Mouse (Mus musculus) kidney, adult 18-20 months (tissue): ENCODE data around the gene Uxs1.

Experiments
- DNase-seq: peaks from one replicate; pipeline ENCODE4 v3.0.0; 2021

The Uxs1 gene

GRCm38 (mm10) chr1:43789765-43790164, 37.8 kb downstream of the Uxs1 start:
- no peak for DNase-seq

DNA sequence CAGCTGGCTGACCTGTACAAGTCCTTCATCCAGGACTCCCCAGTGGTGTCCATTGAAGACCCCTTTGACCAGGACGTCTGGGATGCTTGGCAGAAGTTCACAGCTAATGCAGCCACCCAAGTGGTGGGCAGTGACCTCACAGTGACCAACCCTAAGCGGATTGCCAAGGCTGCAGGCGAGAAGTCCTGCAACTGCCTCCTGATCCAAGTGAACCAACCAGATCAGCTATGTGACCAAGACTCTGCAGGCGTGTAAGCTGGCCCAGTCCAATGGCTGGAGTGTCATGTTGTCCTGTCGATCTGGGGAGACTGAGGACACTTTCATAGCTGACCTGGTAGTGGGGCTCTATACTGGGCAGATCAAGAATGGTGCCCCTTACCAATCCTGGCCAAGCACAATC, 40.9 kb downstream of the Uxs1 start:
- DNase-seq: no peak

GRCm38 (mm10) chr1:43785316-43785715, 42.3 kb downstream of the Uxs1 start:
- no peak for DNase-seq

GRCm38 (mm10) chr1:43783186-43783585, 44.4 kb downstream of the Uxs1 start:
- DNase-seq: no peak

DNA sequence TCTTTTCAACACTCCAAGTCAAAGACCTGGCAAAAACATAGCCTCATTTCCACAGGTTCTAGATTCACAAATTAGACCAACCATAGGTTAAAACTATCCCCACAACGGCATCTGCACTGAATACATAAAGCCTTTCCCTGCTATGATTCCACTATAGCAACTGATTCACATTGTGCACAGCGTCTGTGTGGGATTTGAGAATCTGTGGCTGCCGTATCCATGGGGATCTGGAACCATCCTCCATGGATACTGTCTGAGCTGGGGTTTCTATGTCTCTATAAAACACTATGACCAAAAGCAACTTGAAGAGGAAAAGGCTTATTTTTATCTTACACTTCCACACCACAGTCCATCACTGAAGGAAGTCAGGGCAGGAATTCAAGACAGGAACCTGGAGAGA, 44.9 kb downstream of the Uxs1 start:
- DNase-seq: no peak

GRCm38 (mm10) chr1:43781672-43782071, 45.9 kb downstream of the Uxs1 start:
- DNase-seq: no peak

- DNase-seq: no peak
These were observed 46.4 kb downstream of the Uxs1 start for GRCm38 (mm10) chr1:43781195-43781594.

- no peak for DNase-seq
These were observed 51.5 kb downstream of the Uxs1 start for GRCm38 (mm10) chr1:43776106-43776505.

GRCm38 (mm10) chr1:43774126-43774525, 53.5 kb downstream of the Uxs1 start:
- no peak for DNase-seq

DNA sequence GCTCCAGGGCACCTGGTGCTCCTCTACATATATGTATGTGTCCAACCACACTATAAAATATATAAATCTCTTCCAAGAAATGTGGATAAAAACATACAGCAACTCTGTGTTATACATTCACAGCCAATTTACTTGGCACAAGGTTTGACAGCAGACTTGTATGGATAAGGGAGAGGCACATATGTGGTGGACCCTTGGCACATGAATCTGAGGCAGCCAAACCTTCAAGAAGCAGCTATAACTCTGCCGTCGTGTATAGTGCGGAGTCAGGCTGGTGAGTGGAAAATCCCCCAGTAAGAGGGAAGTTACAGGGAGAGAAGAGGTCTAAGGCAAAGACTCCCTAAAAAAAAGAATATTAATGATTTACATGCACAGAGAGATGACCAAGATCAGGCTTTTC, 54.9 kb downstream of the Uxs1 start:
- DNase-seq: no peak

GRCm38 (mm10) chr1:43770032-43770431, 57.6 kb downstream of the Uxs1 start:
- no peak for DNase-seq

- DNase-seq: no peak
These were observed 58.3 kb downstream of the Uxs1 start for GRCm38 (mm10) chr1:43769348-43769747.

GRCm38 (mm10) chr1:43768385-43768990, 59.1 kb downstream of the Uxs1 start:
- no peak for DNase-seq

- DNase-seq: no peak
These were observed 61.3 kb downstream of the Uxs1 start for GRCm38 (mm10) chr1:43766328-43766727.

DNA sequence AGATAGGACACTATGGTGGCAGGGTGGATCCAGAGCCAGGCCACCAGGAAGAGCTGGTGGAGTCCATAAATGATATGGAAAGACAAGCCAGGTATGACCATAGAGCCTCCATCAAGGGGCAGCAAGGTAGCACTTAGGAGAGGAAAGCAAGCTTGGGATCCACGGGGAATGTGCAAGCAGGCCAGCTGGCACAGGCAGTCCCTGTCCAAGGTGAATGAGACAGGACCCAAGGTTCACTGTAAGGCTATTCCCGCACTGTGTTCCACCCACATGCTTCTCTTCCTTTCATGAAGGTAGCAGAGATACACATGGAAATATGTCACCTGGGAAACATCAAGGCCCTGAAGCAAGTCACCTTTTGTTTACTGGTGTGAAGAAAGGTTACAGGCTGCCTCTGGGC, 63.1 kb downstream of the Uxs1 start:
- DNase-seq: no peak

- DNase-seq: no peak
These were observed 67.5 kb downstream of the Uxs1 start for GRCm38 (mm10) chr1:43760085-43760484.

DNA sequence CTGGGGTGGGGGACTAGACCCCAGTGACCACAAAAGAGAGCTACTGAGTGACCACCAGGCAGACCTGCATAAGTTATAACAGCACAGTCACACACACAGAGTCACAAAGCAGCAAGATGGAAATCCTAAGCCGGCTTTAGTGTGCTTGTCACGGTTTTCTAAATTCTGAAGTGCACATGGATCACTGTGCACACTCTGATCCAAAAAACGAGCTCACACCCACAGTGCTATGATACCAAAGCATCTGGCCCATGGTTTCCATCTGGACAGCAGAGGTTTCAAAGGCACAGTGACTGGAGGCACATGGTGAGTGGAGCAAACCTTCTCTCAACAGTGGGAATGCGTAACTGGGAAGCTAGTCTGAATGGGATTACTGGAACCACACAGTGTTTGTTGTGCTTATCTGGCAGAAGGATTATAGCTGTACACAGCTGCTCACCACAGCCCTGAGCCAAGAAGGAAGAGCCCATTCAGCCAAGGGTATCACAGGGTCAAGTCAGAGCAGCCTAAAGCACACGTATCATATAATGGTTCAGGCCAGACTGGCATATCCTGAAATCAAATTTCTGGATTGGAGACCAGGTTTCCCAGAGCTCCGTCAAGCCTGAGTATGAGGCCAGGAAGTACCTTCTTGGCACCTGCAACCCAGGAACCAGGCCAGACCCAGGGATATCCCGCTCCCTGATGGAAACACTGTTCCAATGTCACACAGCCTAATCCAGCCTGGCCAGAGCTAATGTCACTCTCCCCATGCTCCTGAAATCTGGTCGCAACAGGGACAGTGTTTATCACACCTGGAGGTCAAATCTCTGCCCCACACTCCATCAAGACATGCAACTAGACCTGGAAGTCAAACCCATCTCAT, 72.9 kb downstream of the Uxs1 start:
- no peak for DNase-seq

DNA sequence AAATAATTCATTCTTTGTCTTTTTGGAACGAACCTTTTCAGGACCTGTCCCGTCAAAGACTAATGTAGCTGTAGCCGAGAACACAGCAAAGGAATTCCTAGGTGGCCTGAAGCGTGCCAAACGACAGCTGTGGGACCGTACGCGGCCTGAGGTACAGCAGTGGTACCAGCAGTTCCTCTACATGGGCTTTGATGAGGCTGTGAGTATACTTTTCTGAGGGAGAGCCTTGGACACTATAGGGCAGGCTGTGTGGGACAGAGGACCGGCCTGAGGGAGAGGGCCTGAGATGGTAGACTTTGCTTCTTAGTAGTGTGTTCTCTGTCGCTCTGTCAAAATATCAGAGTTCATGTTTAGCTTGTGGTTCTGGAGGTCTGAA, 89.1 kb downstream of the Uxs1 start:
- DNase-seq: no peak

DNA sequence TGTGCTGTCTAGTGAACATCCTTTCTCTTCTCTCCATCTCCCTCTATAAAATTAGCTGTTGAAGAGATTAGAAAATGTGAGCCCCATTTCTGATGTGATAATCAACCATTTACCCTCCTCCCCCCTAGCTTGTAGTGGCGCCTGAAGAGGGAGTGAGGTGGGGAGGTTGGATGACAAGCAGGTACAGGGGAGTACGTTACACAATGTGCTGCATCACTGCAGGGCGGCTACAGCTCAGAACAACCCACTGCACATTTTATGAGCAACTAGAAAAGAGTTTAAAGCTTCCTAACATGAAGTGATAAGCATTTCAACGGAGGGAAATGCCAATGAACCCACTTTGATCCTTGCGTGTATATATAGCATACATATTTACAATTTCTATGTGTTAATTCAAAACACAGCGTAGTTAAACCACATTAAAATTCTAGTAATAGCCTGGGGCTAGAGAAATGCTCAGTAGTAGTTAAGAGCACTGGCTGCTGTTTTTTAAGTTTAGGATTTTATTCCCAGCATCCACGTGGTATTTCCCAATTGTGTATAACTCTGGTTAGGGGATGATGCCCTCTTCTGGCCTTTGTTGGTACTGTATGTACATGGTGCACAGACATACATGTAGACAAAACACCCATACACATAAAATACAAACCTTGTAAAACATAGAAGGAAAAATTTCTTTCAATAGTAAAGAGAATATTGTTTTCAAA, 89.6 kb downstream of the Uxs1 start:
- DNase-seq: peak; percentile 28

DNA sequence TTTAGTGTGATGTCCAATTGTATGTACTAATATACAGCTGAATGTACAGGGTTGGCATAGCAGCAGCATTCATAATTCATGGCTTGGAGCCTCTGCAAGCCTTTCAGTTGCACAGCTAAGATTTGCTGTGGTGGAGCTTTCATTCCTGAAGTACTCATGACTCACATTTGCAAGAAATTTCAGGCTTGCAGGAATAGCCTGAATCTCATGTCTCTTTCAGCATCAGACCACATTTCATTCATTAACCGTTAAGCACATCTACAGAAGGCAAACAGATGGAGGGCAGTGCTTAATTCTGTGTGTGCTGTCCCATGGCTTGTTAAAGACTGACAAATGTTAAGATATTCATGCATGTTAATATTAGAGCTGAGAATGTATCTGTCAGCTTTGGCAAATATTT, 94.9 kb downstream of the Uxs1 start:
- DNase-seq: no peak

GRCm38 (mm10) chr1:43732100-43732499, 95.5 kb downstream of the Uxs1 start:
- DNase-seq: no peak

- peak; percentile 47 for DNase-seq
These were observed 97.1 kb downstream of the Uxs1 start, which contains the start of gene 1500015O10Rik for GRCm38 (mm10) chr1:43730491-43730924. TSS of gene 1500015O10Rik (plus strand) at chr1:43730602.

DNA sequence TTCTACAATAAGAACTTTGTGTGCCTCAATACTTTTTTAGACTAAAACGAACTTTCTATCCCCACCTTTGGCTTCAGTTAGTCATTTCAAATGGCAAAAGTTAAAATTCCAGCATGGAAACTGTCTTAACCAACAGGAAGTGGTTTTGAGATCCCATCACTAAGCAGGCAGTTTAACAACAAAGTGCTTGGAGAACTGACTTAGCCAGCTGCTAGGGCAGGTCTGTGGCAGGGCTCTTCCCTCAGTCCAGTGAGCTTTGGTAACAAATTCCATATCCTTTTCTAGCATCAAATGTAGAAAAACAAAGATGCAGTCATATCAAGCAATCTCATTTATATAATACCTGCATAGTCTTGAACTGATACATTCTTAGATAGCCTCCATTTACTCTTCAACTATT, 105.1 kb downstream of the Uxs1 start:
- no peak for DNase-seq

DNA sequence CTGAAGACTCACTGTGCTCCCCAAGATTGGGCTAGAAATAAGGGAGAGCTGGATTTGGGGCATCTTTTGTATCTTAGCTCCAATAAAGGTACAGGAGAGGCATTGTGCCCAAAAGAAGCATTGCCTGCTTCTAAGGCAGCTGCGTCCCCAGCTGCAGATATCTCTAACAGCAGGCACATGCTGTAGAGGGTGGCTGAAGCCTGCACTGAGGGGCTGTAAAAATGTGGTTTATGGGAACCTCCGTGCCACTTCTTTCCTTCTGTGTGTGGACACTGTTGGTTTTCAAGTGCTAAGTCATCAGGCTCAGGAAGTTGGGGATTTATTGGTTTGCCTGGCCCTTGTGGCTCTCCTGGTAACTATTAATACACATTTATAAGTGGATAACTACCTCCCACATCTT, 108.8 kb downstream of the Uxs1 start:
- DNase-seq: no peak
